Mouse (Mus musculus) testis, adult 2 months (tissue): ENCODE results near the gene Rab22a. TPM values are rescaled to one million over a fixed set of nuclear protein-coding genes. Genes with fewer than 3 reads are reported as not detected.

Source experiments
- H3K27ac ChIP-seq: fragments of 200-500 bp; 2 replicates; pipeline ENCODE4 v1.5.1; 2012; ENCODE audit warnings: low read depth, low read length; ENCODE audit not compliant: control insufficient read depth, insufficient read depth
- H3K27me3 ChIP-seq: fragments of 200-500 bp; 2 replicates; pipeline ENCODE4 v1.6.1; 2012; ENCODE audit warnings: mild to moderate bottlenecking, low read length, moderate library complexity; ENCODE audit not compliant: control insufficient read depth, insufficient read depth
- H3K36me3 ChIP-seq: fragments of 200-500 bp; 2 replicates; pipeline ENCODE4 v1.6.1; 2012; ENCODE audit warnings: mild to moderate bottlenecking, low read length; ENCODE audit not compliant: control insufficient read depth, insufficient read depth
- H3K4me1 ChIP-seq: fragments of 200-500 bp; 2 replicates; pipeline ENCODE4 v1.6.1; 2012; ENCODE audit warnings: low read length; ENCODE audit not compliant: control insufficient read depth, insufficient read depth
- H3K4me3 ChIP-seq: fragments of 200-500 bp; 2 replicates; pipeline ENCODE4 v1.5.1; 2012; ENCODE audit warnings: low read depth, mild to moderate bottlenecking, low read length, moderate library complexity, mixed read lengths; ENCODE audit not compliant: control insufficient read depth
- CTCF ChIP-seq: fragments of 200-500 bp; IDR thresholded peaks from 2 replicates; pipeline ENCODE4 v1.5.1; 2012; ENCODE audit warnings: low read depth, mild to moderate bottlenecking, inconsistent platforms, low read length, moderate library complexity; ENCODE audit not compliant: control insufficient read depth, insufficient read depth, insufficient replicate concordance
- POLR2A ChIP-seq: fragments of 200-500 bp; IDR thresholded peaks from 2 replicates; pipeline ENCODE4 v1.6.1; 2012; ENCODE audit warnings: low read depth, mild to moderate bottlenecking, inconsistent platforms, low read length, moderate library complexity; ENCODE audit not compliant: control insufficient read depth
- polyA plus RNA-seq: library from polyadenylated mRNA; depleted of rRNA; stranded (reverse); fragments of >200 nt; gene quantifications from 2 replicates; pipeline ENCODE4 v1.2.3, GENCODE M21; 2012

Gene Rab22a
- polyA plus RNA-seq, 1 experiment, result 21.6 TPM

- no peaks in the 10 kb centered on the region; the same call in 1 of the 2 replicates for H3K36me3 ChIP-seq
- no peak overlapping the region for H3K4me3 ChIP-seq
- H3K27ac ChIP-seq, result no peak overlapping the region
- H3K4me1 ChIP-seq, result no peaks in the 10 kb centered on the region
- TF ChIP-seq POLR2A, result no peak
- TF ChIP-seq CTCF, result no peak
- H3K27me3 ChIP-seq, result no peaks in the 10 kb centered on the region
Observed at GRCm38 (mm10) chr2:173678593-173678992, 19.0 kb downstream of the Rab22a start.

GRCm38 (mm10) chr2:173679217-173679616, 19.7 kb downstream of the Rab22a start:
- TF ChIP-seq CTCF (no peak), POLR2A (no peak)
- Histone ChIP-seq H3K4me3 (no peak overlapping the region), H3K36me3 (no peaks in the 10 kb centered on the region; the same call in 1 of the 2 replicates), H3K27ac (no peak overlapping the region), H3K4me1 (no peaks in the 10 kb centered on the region), H3K27me3 (no peaks in the 10 kb centered on the region)

- H3K36me3 ChIP-seq, result no peaks in the 10 kb centered on the region; the same call in 1 of the 2 replicates
- no peak for TF ChIP-seq POLR2A
- TF ChIP-seq CTCF, result no peak
- no peaks in the 10 kb centered on the region for H3K27me3 ChIP-seq
- peak overlapping the region; percentile 35 for H3K4me3 ChIP-seq
- no peak overlapping the region for H3K27ac ChIP-seq
- H3K4me1 ChIP-seq, result no peaks in the 10 kb centered on the region
Observed at GRCm38 (mm10) chr2:173680153-173680552, 20.6 kb downstream of the Rab22a start.

- no peaks in the 10 kb centered on the region for H3K27me3 ChIP-seq
- no peaks in the 10 kb centered on the region for H3K4me1 ChIP-seq
- H3K4me3 ChIP-seq, result no peak overlapping the region
- TF ChIP-seq POLR2A, result no peak
- no peak for TF ChIP-seq CTCF
- H3K27ac ChIP-seq, result no peak overlapping the region
- H3K36me3 ChIP-seq, result no peaks in the 10 kb centered on the region; the same call in 1 of the 2 replicates
Observed at GRCm38 (mm10) chr2:173682773-173683172, 23.2 kb downstream of the Rab22a start.

GRCm38 (mm10) chr2:173685781-173686361, 26.3 kb downstream of the Rab22a start:
- H3K36me3 ChIP-seq, result no peaks in the 10 kb centered on the region; the same call in 1 of the 2 replicates
- no peaks in the 10 kb centered on the region for H3K4me1 ChIP-seq
- H3K4me3 ChIP-seq, result no peak overlapping the region
- no peaks in the 10 kb centered on the region for H3K27me3 ChIP-seq
- TF ChIP-seq CTCF (no peak), POLR2A (no peak)
- H3K27ac ChIP-seq, result no peak overlapping the region

- Histone ChIP-seq H3K4me3 (no peak overlapping the region), H3K36me3 (no peaks in the 10 kb centered on the region; the same call in 1 of the 2 replicates), H3K27me3 (no peaks in the 10 kb centered on the region), H3K27ac (no peak overlapping the region), H3K4me1 (no peaks in the 10 kb centered on the region)
- TF ChIP-seq POLR2A (no peak), CTCF (no peak)
Observed at GRCm38 (mm10) chr2:173687363-173687762, 27.8 kb downstream of the Rab22a start.

GRCm38 (mm10) chr2:173689835-173690234, 30.3 kb downstream of the Rab22a start:
- no peaks in the 10 kb centered on the region; the same call in none of the 2 replicates for H3K36me3 ChIP-seq
- H3K27ac ChIP-seq, result no peak overlapping the region
- H3K4me1 ChIP-seq, result no peaks in the 10 kb centered on the region
- H3K27me3 ChIP-seq, result no peaks in the 10 kb centered on the region
- TF ChIP-seq CTCF, result no peak
- no peak for TF ChIP-seq POLR2A
- no peak overlapping the region for H3K4me3 ChIP-seq

GRCm38 (mm10) chr2:173691748-173692147, 32.2 kb downstream of the Rab22a start:
- TF ChIP-seq CTCF (no peak), POLR2A (no peak)
- no peak overlapping the region for H3K27ac ChIP-seq
- H3K36me3 ChIP-seq, result peaks cover 1% of the 10 kb centered on the region
- no peak overlapping the region for H3K4me3 ChIP-seq
- no peaks in the 10 kb centered on the region for H3K27me3 ChIP-seq
- H3K4me1 ChIP-seq, result no peaks in the 10 kb centered on the region
